Mouse (Mus musculus): ENCODE measurements around the gene Rai1. TPM values are rescaled to one million over a fixed set of nuclear protein-coding genes. Genes with fewer than 3 reads are reported as not detected.

Rai1 gene
- polyA plus RNA-seq, 1 experiment from 2014 or later: 28.5 TPM

GRCm38 (mm10) chr11:60130516-60130915 is 25.7 kb downstream of the Rai1 start:
- Histone ChIP-seq H3K27ac (ENCODE audit: low read depth, low read length) (no peak overlapping the region), H3K4me1 (replicated peaks; ENCODE audit: control insufficient read depth, insufficient read depth, low read length) (peaks cover 11% of the 10 kb centered on the region)
- 84% methylated on average over 6 of the region's 6 CpGs for WGBS

GRCm38 (mm10) chr11:60132061-60132460 is 27.2 kb downstream of the Rai1 start:
- 97% methylated on average over 1 of the region's 1 CpGs for WGBS
- H3K9ac ChIP-seq (ENCODE audit: low read length): no peak overlapping the region
- peaks cover 6% of the 10 kb centered on the region for H3K4me1 ChIP-seq (replicated peaks; ENCODE audit: control insufficient read depth, insufficient read depth, low read length)
- H3K9me3 ChIP-seq (ENCODE audit: control insufficient read depth, low read length): no peaks in the 10 kb centered on the region
- H3K4me3 ChIP-seq (ENCODE audit: low read depth, low read length): no peak overlapping the region
- no peak overlapping the region for H3K4me2 ChIP-seq (ENCODE audit: low read depth, low read length, severe bottlenecking)
- H3K36me3 ChIP-seq (ENCODE audit: control insufficient read depth, insufficient read depth, low read length): no peaks in the 10 kb centered on the region
- H3K27me3 ChIP-seq (ENCODE audit: control insufficient read depth, insufficient read depth, low read length): no peaks in the 10 kb centered on the region
- no peak overlapping the region for H3K27ac ChIP-seq (ENCODE audit: low read depth, low read length)
- DNase-seq (ENCODE audit: low spot score): no peak
- ATAC-seq (replicated peaks; ENCODE audit: low FRiP score): no peak

More at GRCm38 (mm10) chr11:60130516-60130915, 25.7 kb downstream of the Rai1 start:
- no peaks in the 10 kb centered on the region for H3K27me3 ChIP-seq (ENCODE audit: control insufficient read depth, insufficient read depth, low read length)
- H3K36me3 ChIP-seq (ENCODE audit: control insufficient read depth, insufficient read depth, low read length): no peaks in the 10 kb centered on the region
- no peak for ATAC-seq (replicated peaks; ENCODE audit: low FRiP score)
- H3K4me3 ChIP-seq (ENCODE audit: low read depth, low read length): no peak overlapping the region
- DNase-seq (ENCODE audit: low spot score): no peak
- H3K4me2 ChIP-seq (ENCODE audit: low read depth, low read length, severe bottlenecking): no peak overlapping the region
- no peak overlapping the region for H3K9ac ChIP-seq (ENCODE audit: low read length)
- no peaks in the 10 kb centered on the region for H3K9me3 ChIP-seq (ENCODE audit: control insufficient read depth, low read length)

- Histone ChIP-seq H3K27me3 (ENCODE audit: control insufficient read depth, insufficient read depth, low read length) (no peaks in the 10 kb centered on the region), H3K4me2 (ENCODE audit: low read depth, low read length, severe bottlenecking) (no peak overlapping the region), H3K9me3 (ENCODE audit: control insufficient read depth, low read length) (no peaks in the 10 kb centered on the region), H3K27ac (ENCODE audit: low read depth, low read length) (no peak overlapping the region), H3K36me3 (ENCODE audit: control insufficient read depth, insufficient read depth, low read length) (no peaks in the 10 kb centered on the region), H3K4me1 (replicated peaks; ENCODE audit: control insufficient read depth, insufficient read depth, low read length) (peaks cover 13% of the 10 kb centered on the region), H3K9ac (ENCODE audit: low read length) (no peak overlapping the region), H3K4me3 (ENCODE audit: low read depth, low read length) (no peak overlapping the region)
- ATAC-seq (replicated peaks; ENCODE audit: low FRiP score): no peak
- no peak for DNase-seq (ENCODE audit: low spot score)
- 91% methylated on average over 1 of the region's 1 CpGs for WGBS
These were observed 31.7 kb downstream of the Rai1 start for GRCm38 (mm10) chr11:60136491-60136890.

GRCm38 (mm10) chr11:60137170-60137569 is 32.4 kb downstream of the Rai1 start:
- DNase-seq (ENCODE audit: low spot score): no peak
- Histone ChIP-seq H3K27me3 (ENCODE audit: control insufficient read depth, insufficient read depth, low read length) (no peaks in the 10 kb centered on the region), H3K4me2 (ENCODE audit: low read depth, low read length, severe bottlenecking) (no peak overlapping the region), H3K9me3 (ENCODE audit: control insufficient read depth, low read length) (no peaks in the 10 kb centered on the region), H3K9ac (ENCODE audit: low read length) (no peak overlapping the region), H3K4me3 (ENCODE audit: low read depth, low read length) (no peak overlapping the region), H3K4me1 (replicated peaks; ENCODE audit: control insufficient read depth, insufficient read depth, low read length) (peaks cover 19% of the 10 kb centered on the region), H3K27ac (ENCODE audit: low read depth, low read length) (no peak overlapping the region), H3K36me3 (ENCODE audit: control insufficient read depth, insufficient read depth, low read length) (no peaks in the 10 kb centered on the region)
- no peak for ATAC-seq (replicated peaks; ENCODE audit: low FRiP score)

- Histone ChIP-seq H3K27me3 (ENCODE audit: control insufficient read depth, insufficient read depth, low read length) (no peaks in the 10 kb centered on the region), H3K4me2 (ENCODE audit: low read depth, low read length, severe bottlenecking) (peak overlapping the region; percentile 78), H3K9ac (ENCODE audit: low read length) (peak overlapping the region; percentile 92), H3K36me3 (ENCODE audit: control insufficient read depth, insufficient read depth, low read length) (no peaks in the 10 kb centered on the region), H3K4me1 (replicated peaks; ENCODE audit: control insufficient read depth, insufficient read depth, low read length) (peaks cover 21% of the 10 kb centered on the region), H3K9me3 (ENCODE audit: control insufficient read depth, low read length) (no peaks in the 10 kb centered on the region), H3K27ac (ENCODE audit: low read depth, low read length) (peak overlapping the region; percentile 94), H3K4me3 (ENCODE audit: low read depth, low read length) (peak overlapping the region; percentile 69)
- 2% methylated on average over 24 of the region's 24 CpGs for WGBS
- peak; percentile 60 for ATAC-seq (replicated peaks; ENCODE audit: low FRiP score)
- peak; percentile 64 for DNase-seq (ENCODE audit: low spot score)
These were observed 34.4 kb downstream of the Rai1 start for GRCm38 (mm10) chr11:60139141-60139733.

GRCm38 (mm10) chr11:60139734-60140371 is 35.0 kb downstream of the Rai1 start:
- Histone ChIP-seq H3K9ac (ENCODE audit: low read length) (peak overlapping the region; percentile 92), H3K27ac (ENCODE audit: low read depth, low read length) (peak overlapping the region; percentile 94), H3K27me3 (ENCODE audit: control insufficient read depth, insufficient read depth, low read length) (no peaks in the 10 kb centered on the region), H3K4me1 (replicated peaks; ENCODE audit: control insufficient read depth, insufficient read depth, low read length) (peaks cover 21% of the 10 kb centered on the region), H3K4me2 (ENCODE audit: low read depth, low read length, severe bottlenecking) (peak overlapping the region; percentile 78), H3K4me3 (ENCODE audit: low read depth, low read length) (peak overlapping the region; percentile 69), H3K9me3 (ENCODE audit: control insufficient read depth, low read length) (no peaks in the 10 kb centered on the region), H3K36me3 (ENCODE audit: control insufficient read depth, insufficient read depth, low read length) (no peaks in the 10 kb centered on the region)
- WGBS: under 1% methylated on average over 66 of the region's 66 CpGs
- DNase-seq (ENCODE audit: low spot score) (peak; percentile 92), ATAC-seq (replicated peaks; ENCODE audit: low FRiP score) (peak; percentile 78)

GRCm38 (mm10) chr11:60140586-60141284 is 35.9 kb downstream of the Rai1 start:
- 0 out of 2 replicates have a peak, but pooled peaks have one; percentile 18 for ATAC-seq (replicated peaks; ENCODE audit: low FRiP score)
- H3K4me1 ChIP-seq (replicated peaks; ENCODE audit: control insufficient read depth, insufficient read depth, low read length): peaks cover 21% of the 10 kb centered on the region

GRCm38 (mm10) chr11:60141285-60141608 is 36.4 kb downstream of the Rai1 start:
- no peak for DNase-seq (ENCODE audit: low spot score)
- Histone ChIP-seq H3K27ac (ENCODE audit: low read depth, low read length) (no peak overlapping the region; the same call in 1 of the 2 replicates), H3K36me3 (ENCODE audit: control insufficient read depth, insufficient read depth, low read length) (no peaks in the 10 kb centered on the region; the same call in 1 of the 2 replicates), H3K27me3 (ENCODE audit: control insufficient read depth, insufficient read depth, low read length) (no peaks in the 10 kb centered on the region), H3K4me2 (ENCODE audit: low read depth, low read length, severe bottlenecking) (peak overlapping the region; percentile 78), H3K9me3 (ENCODE audit: control insufficient read depth, low read length) (no peaks in the 10 kb centered on the region), H3K4me3 (ENCODE audit: low read depth, low read length) (peak overlapping the region; percentile 69), H3K4me1 (replicated peaks; ENCODE audit: control insufficient read depth, insufficient read depth, low read length) (peaks cover 21% of the 10 kb centered on the region), H3K9ac (ENCODE audit: low read length) (peak overlapping the region; percentile 42)
- 3% methylated on average over 7 of the region's 7 CpGs for WGBS
- ATAC-seq (replicated peaks; ENCODE audit: low FRiP score): 0 out of 2 replicates have a peak, but pooled peaks have one; percentile 23

More at GRCm38 (mm10) chr11:60140586-60141284, 35.9 kb downstream of the Rai1 start:
- H3K9me3 ChIP-seq (ENCODE audit: control insufficient read depth, low read length): no peaks in the 10 kb centered on the region
- peak overlapping the region; percentile 94 for H3K27ac ChIP-seq (ENCODE audit: low read depth, low read length)
- H3K4me2 ChIP-seq (ENCODE audit: low read depth, low read length, severe bottlenecking): peak overlapping the region; percentile 78
- 0% methylated on average over 23 of the region's 32 CpGs for WGBS
- DNase-seq (ENCODE audit: low spot score): peak; percentile 71
- H3K9ac ChIP-seq (ENCODE audit: low read length): peak overlapping the region; percentile 92
- H3K4me3 ChIP-seq (ENCODE audit: low read depth, low read length): peak overlapping the region; percentile 69
- H3K36me3 ChIP-seq (ENCODE audit: control insufficient read depth, insufficient read depth, low read length): no peaks in the 10 kb centered on the region; the same call in 1 of the 2 replicates
- H3K27me3 ChIP-seq (ENCODE audit: control insufficient read depth, insufficient read depth, low read length): no peaks in the 10 kb centered on the region
